Mouse (Mus musculus): Measurements from ENCODE around the gene Gm20388. TPM values are rescaled to one million over a fixed set of nuclear protein-coding genes. Genes with fewer than 3 reads are reported as not detected.
A peak's percentile ranks its signal among the peaks of the same experiment; 100 is the strongest.

Gene Gm20388
- total and polyA plus RNA-seq, 2 experiments from 2014 or later, result 17.3 TPM; not detected in 1

DNA sequence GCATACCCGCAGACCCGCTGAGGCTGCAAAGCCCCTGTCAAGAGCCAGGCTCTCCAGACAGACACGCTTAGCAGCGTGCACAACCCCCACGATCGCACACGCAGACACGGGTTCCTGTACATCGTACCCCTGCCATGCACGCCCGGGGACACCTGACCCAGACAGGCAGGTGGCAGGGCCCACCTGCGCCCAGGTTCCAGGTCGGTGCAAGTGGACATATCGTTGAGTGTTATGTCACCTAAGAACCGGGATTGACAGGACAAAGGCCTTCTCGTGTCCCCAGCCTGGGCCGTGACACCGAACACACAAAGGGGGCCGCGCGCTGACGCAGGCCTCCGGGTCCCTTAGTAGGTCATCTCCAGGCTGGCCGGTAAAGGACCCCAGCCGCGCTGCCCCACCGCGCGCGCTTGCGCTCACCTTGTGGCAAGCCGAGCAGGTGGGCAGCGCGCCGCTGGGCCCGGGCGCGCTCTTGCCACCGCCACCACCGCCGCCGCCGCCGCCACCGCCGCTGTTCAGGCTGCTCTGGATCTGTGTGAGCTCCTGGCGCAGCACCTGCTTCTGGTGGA, 1740.8 kb downstream of the Gm20388 start:
- WGBS, result 11% methylated on average over 47 of the region's 47 CpGs

DNA sequence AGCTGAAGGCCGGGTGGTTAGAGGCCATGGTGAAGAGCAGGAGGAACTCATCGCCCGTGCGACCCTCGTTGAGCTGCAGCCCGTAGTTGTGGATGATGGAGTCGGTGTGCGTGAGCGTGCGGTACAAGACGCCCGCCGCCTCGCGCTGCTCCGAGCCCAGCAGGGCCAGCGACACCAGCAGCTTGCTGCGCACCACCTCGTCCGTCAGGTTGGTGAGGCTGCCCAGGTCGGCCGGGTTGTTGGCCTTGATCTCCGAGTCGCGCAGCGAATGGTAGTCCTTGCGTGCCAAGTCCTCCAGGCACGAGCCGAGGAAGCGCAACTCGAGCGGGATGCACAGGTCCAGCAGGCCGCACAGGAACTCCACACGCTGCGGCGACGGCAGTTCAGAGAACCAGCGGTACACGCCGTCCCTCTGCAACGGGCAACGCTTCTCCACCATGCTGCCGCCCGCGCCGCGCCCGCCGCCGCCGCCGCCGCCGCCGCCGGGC, 1741.3 kb downstream of the Gm20388 start:
- no peak for TF ChIP-seq CTCF (IDR thresholded peaks at IDR 0.05; ENCODE audit: low read depth)
- no peak for TF ChIP-seq EP300 (IDR thresholded peaks at IDR 0.05; ENCODE audit: low read depth)
- peak overlapping the region; percentile 64 for H3K4me3 ChIP-seq (ENCODE audit: low read depth, low read length)
- peak overlapping the region; percentile 69 for H3K9ac ChIP-seq (replicated peaks; ENCODE audit: low read depth, low read length)
- no peaks in the 10 kb centered on the region for H3K27me3 ChIP-seq (ENCODE audit: control insufficient read depth, insufficient read depth, low read length)
- peaks cover 4% of the 10 kb centered on the region; the same call in 1 of the 2 replicates for H3K36me3 ChIP-seq (replicated peaks; ENCODE audit: control insufficient read depth, insufficient read depth, low read length)
- H3K27ac ChIP-seq (ENCODE audit: low read depth), result peak overlapping the region; percentile 48
- WGBS, result under 1% methylated on average over 42 of the region's 56 CpGs
- no peaks in the 10 kb centered on the region for H3K9me3 ChIP-seq (replicated peaks; ENCODE audit: control insufficient read depth, low read length)
- peak overlapping the region; percentile 99 for H3K4me2 ChIP-seq (ENCODE audit: low read depth, low read length)
- peaks cover 39% of the 10 kb centered on the region for H3K4me1 ChIP-seq (ENCODE audit: control insufficient read depth, insufficient read depth)
- no peak for ATAC-seq (ENCODE audit: insufficient read depth, low read depth)
- DNase-seq (ENCODE audit: low spot score), result no peak

More for the DNA sequence above, 1740.8 kb downstream of the Gm20388 start:
- no peak for ATAC-seq (ENCODE audit: insufficient read depth, low read depth)
- no peak for TF ChIP-seq EP300 (IDR thresholded peaks at IDR 0.05; ENCODE audit: low read depth)
- no peak for TF ChIP-seq CTCF (IDR thresholded peaks at IDR 0.05; ENCODE audit: low read depth)
- peak overlapping the region; percentile 64 for H3K4me3 ChIP-seq (ENCODE audit: low read depth, low read length)
- peaks cover 4% of the 10 kb centered on the region; the same call in 1 of the 2 replicates for H3K36me3 ChIP-seq (replicated peaks; ENCODE audit: control insufficient read depth, insufficient read depth, low read length)
- H3K27ac ChIP-seq (ENCODE audit: low read depth), result peak overlapping the region; percentile 48; the same call in 1 of the 2 replicates
- peak overlapping the region; percentile 69 for H3K9ac ChIP-seq (replicated peaks; ENCODE audit: low read depth, low read length)
- no peaks in the 10 kb centered on the region for H3K27me3 ChIP-seq (ENCODE audit: control insufficient read depth, insufficient read depth, low read length)
- no peaks in the 10 kb centered on the region for H3K9me3 ChIP-seq (replicated peaks; ENCODE audit: control insufficient read depth, low read length)
- peak overlapping the region; percentile 99 for H3K4me2 ChIP-seq (ENCODE audit: low read depth, low read length)
- DNase-seq (ENCODE audit: low spot score), result no peak
- H3K4me1 ChIP-seq (ENCODE audit: control insufficient read depth, insufficient read depth), result peaks cover 39% of the 10 kb centered on the region

DNA sequence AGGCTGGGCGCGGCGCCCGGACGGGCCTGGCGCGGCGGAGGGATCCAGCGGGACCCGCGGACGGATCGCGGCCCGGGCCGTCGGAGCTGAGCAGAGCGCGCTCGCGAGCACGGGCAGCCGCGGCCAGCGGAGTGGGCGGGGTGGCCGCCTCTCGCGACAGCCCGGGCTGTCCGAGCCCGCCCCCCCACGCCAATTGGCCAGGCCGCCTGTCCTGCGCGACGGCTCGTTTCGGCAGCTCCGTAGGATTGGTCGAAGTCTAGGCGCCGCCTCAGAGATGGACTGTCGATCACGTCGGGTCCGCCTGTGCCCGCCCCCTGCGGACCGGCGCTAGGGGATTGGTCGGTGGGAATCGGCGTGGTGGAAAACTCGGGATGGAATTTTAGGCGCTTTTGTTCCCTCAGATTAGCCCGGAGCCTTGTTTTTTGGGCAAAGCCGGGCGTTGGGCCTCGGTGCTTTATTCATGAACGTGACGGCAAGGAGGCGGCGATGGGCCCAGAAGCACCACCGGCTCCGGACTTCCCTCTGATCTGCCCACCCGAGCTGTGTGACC, 1742.2 kb downstream of the Gm20388 start, which contains the start of gene Zcchc14:
Gene Zcchc14 (minus strand): TSS at position 128 of the 550 bp plus-strand sequence.
- Histone ChIP-seq H3K9me3 (replicated peaks; ENCODE audit: control insufficient read depth, low read length) (no peaks in the 10 kb centered on the region), H3K36me3 (replicated peaks; ENCODE audit: control insufficient read depth, insufficient read depth, low read length) (no peaks in the 10 kb centered on the region), H3K4me1 (ENCODE audit: control insufficient read depth, insufficient read depth) (peaks cover 39% of the 10 kb centered on the region), H3K4me2 (ENCODE audit: low read depth, low read length) (peak within 1 kb of the TSS; percentile 99), H3K27me3 (ENCODE audit: control insufficient read depth, insufficient read depth, low read length) (no peaks in the 10 kb centered on the region), H3K4me3 (ENCODE audit: low read depth, low read length) (peak within 1 kb of the TSS; percentile 72), H3K27ac (ENCODE audit: low read depth) (peak within 1 kb of the TSS; percentile 93), H3K9ac (replicated peaks; ENCODE audit: low read depth, low read length) (peak within 1 kb of the TSS; percentile 84)
- DNase-seq (ENCODE audit: low spot score), result peak; percentile 97
- ATAC-seq (ENCODE audit: insufficient read depth, low read depth), result peak; percentile 98
- TF ChIP-seq EP300 (IDR thresholded peaks at IDR 0.05; ENCODE audit: low read depth) (peak; percentile 84), CTCF (IDR thresholded peaks at IDR 0.05; ENCODE audit: low read depth) (no peak)
- under 1% methylated on average over 61 of the region's 67 CpGs for WGBS

DNA sequence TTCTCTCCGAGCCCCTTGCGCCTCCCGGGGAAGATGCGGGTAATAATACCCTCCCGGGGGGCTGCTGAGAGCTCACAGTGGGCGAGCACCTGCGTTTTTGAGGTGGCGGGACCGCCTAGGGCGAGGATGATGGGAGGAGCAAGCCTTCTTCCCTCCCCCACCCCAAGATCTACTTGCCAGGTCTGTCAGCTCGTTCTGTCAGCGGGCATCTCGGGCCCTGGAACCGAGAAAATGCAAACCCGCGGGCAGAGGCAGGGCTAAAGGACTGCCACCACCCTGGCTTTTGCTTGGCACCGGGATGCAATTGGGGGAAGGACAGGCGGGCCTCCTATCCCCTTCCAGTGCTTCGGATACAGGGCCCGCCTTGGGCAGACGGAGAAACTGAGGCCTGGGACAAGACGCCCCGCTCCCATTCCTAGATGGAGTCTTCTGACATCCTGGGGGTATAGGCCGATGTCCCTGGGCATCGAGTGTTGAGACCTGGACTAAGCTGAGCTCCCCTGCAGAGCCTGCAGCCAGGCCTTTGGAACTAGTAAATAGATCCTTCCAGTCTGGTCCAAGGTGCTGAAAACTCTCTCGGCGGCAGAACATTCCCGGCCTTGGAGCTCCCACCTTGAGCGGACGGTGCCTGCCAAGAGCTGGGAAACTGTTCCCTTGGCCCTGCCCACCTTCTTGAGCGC, 1742.8 kb downstream of the Gm20388 start:
- Histone ChIP-seq H3K9me3 (replicated peaks; ENCODE audit: control insufficient read depth, low read length) (no peaks in the 10 kb centered on the region), H3K27me3 (ENCODE audit: control insufficient read depth, insufficient read depth, low read length) (no peaks in the 10 kb centered on the region), H3K36me3 (replicated peaks; ENCODE audit: control insufficient read depth, insufficient read depth, low read length) (no peaks in the 10 kb centered on the region), H3K9ac (replicated peaks; ENCODE audit: low read depth, low read length) (peak overlapping the region; percentile 78), H3K4me2 (ENCODE audit: low read depth, low read length) (peak overlapping the region; percentile 91), H3K4me1 (ENCODE audit: control insufficient read depth, insufficient read depth) (peaks cover 35% of the 10 kb centered on the region), H3K4me3 (ENCODE audit: low read depth, low read length) (peak overlapping the region; percentile 72), H3K27ac (ENCODE audit: low read depth) (peak overlapping the region; percentile 91)
- ATAC-seq (ENCODE audit: insufficient read depth, low read depth) (peak; percentile 7; the same call in 1 of the 2 replicates), DNase-seq (ENCODE audit: low spot score) (peak; percentile 57)
- under 1% methylated on average over 31 of the region's 31 CpGs for WGBS
- TF ChIP-seq EP300 (IDR thresholded peaks at IDR 0.05; ENCODE audit: low read depth), result no peak
- TF ChIP-seq CTCF (IDR thresholded peaks at IDR 0.05; ENCODE audit: low read depth), result no peak

DNA sequence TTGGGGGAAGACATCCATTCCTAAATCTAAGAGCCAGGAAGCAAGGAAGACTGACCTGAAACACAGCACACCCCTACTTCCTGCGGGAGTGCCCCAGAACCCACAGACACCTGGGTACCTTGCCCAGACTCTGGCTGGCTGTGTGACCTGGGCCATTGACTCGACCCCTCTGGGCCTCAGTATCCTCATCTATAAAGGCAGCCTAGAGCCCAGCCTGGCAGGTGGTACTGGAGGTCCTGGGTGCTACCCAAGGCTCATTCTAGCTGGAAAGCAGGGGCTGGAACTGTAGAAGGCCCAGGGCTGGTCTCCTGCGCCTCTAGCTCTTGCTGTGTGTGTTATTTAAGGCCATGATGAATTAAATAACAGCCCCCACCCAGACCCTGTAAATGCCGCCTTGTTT, 1743.5 kb downstream of the Gm20388 start:
- DNase-seq (ENCODE audit: low spot score) (no peak), ATAC-seq (ENCODE audit: insufficient read depth, low read depth) (no peak)
- TF ChIP-seq EP300 (IDR thresholded peaks at IDR 0.05; ENCODE audit: low read depth), result no peak
- no peak for TF ChIP-seq CTCF (IDR thresholded peaks at IDR 0.05; ENCODE audit: low read depth)
- Histone ChIP-seq H3K36me3 (replicated peaks; ENCODE audit: control insufficient read depth, insufficient read depth, low read length) (no peaks in the 10 kb centered on the region), H3K9ac (replicated peaks; ENCODE audit: low read depth, low read length) (0 out of 2 replicates have a peak overlapping the region, but pooled peaks have one; percentile 78), H3K27ac (ENCODE audit: low read depth) (no peak overlapping the region), H3K4me3 (ENCODE audit: low read depth, low read length) (peak overlapping the region; percentile 72; the same call in 1 of the 2 replicates), H3K9me3 (replicated peaks; ENCODE audit: control insufficient read depth, low read length) (no peaks in the 10 kb centered on the region), H3K4me2 (ENCODE audit: low read depth, low read length) (peak overlapping the region; percentile 91), H3K27me3 (ENCODE audit: control insufficient read depth, insufficient read depth, low read length) (no peaks in the 10 kb centered on the region), H3K4me1 (ENCODE audit: control insufficient read depth, insufficient read depth) (peaks cover 34% of the 10 kb centered on the region)
- WGBS, result 80% methylated on average over 4 of the region's 4 CpGs
